In the genomic region with DNA sequence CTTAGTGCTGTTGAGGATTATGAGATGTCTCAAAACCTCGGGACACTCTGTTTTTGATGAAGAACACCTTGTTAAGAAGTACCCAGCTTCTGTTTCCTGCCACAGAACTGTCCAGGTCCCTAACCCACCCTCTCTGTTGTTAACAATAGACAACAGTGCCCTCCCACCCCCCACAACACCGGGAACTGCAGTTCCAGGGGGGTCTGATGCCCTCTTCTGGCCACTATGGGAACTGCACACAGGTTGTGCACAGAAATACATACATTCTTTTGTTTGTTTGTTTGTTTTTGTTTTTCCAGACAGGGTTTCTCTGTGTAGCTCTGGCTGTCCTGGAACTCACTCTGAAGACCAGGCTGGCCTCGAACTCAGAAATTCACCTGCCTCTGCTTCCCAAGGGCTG, we compare ENCODE assay signal across 10 mouse cellular contexts. TPM values are rescaled to one million over a fixed set of nuclear protein-coding genes. Genes with fewer than 3 reads are reported as not detected.
"Had no signal": no experiment of that assay in that cellular context is flagged by ENCODE, and none has a peak within 500 bp of the region (broad histone marks: within the 10 kb centered on the region; RNA-seq: fewer than 3 reads in every experiment).

No protein-coding gene starts in this region.

RNA-seq across cellular contexts. Expression of gene Ctcfl, which starts 5.5 kb away (rescaled TPM):
- total RNA-seq: layer of hippocampus, adult 18-20 months; layer of hippocampus, postnatal 10 days; left cerebral cortex, postnatal 10 days; left cerebral cortex, postnatal 4 days; megakaryocyte-erythroid progenitor cell, adult 5-6 weeks had no signal
- polyA plus RNA-seq: midbrain, embryonic 12.5 days; urinary bladder, adult 2 months had no signal

RNA-seq across cellular contexts. Expression of gene Pck1, which starts 39.1 kb away (rescaled TPM):
- total RNA-seq: layer of hippocampus, adult 18-20 months; layer of hippocampus, postnatal 10 days; left cerebral cortex, postnatal 10 days; left cerebral cortex, postnatal 4 days; megakaryocyte-erythroid progenitor cell, adult 5-6 weeks had no signal
- polyA plus RNA-seq: limb, embryonic 13.5 days; lung, embryonic 16.5 days; midbrain, embryonic 12.5 days; midbrain, embryonic 16.5 days had no signal
